Mouse (Mus musculus) midbrain, embryonic 11.5 days (tissue): ENCODE results near the gene Rtn4rl1. TPM values are rescaled to one million over a fixed set of nuclear protein-coding genes. Genes with fewer than 3 reads are reported as not detected.
A peak's percentile ranks its signal among the peaks of the same experiment; 100 is the strongest.

Source experiments
- ATAC-seq: fragments of 200-750 bp; cut with Nextera tagmentation; 2 replicates; pipeline ENCODE4 v1.8.0; 2017; ENCODE audit warnings: moderate TSS enrichment, moderate library complexity; ENCODE audit not compliant: low FRiP score
- DNase-seq: peaks from one replicate; pipeline ENCODE4 v3.0.0; 2015; ENCODE audit warnings: low spot score; ENCODE audit errors: missing footprints
- H3K27ac ChIP-seq: fragments of 300-500 bp; sonication (generic); 2 replicates; pipeline ENCODE4 v1.5.1; 2014; ENCODE audit warnings: low read depth, low read length
- H3K27me3 ChIP-seq: fragments of 300-500 bp; sonication (generic); 2 replicates; pipeline ENCODE4 v1.6.1; 2014; ENCODE audit warnings: mild to moderate bottlenecking, low read length, moderate library complexity, mixed read lengths; ENCODE audit not compliant: control insufficient read depth, insufficient read depth
- H3K36me3 ChIP-seq: fragments of 300-500 bp; sonication (generic); 2 replicates; pipeline ENCODE4 v1.6.1; 2014; ENCODE audit warnings: mild to moderate bottlenecking, low read length, moderate library complexity, mixed read lengths; ENCODE audit not compliant: control insufficient read depth, insufficient read depth
- H3K4me1 ChIP-seq: fragments of 300-500 bp; sonication (generic); 2 replicates; pipeline ENCODE4 v1.6.1; 2014; ENCODE audit warnings: low read length; ENCODE audit not compliant: control insufficient read depth, insufficient read depth
- H3K4me2 ChIP-seq: fragments of 300-500 bp; sonication (generic); 2 replicates; pipeline ENCODE4 v1.6.1; 2014; ENCODE audit warnings: mild to moderate bottlenecking, moderate library complexity
- H3K4me3 ChIP-seq: fragments of 300-500 bp; sonication (generic); 2 replicates; pipeline ENCODE4 v1.5.1; 2014; ENCODE audit warnings: low read depth, low read length
- H3K9ac ChIP-seq: fragments of 300-500 bp; sonication (generic); 2 replicates; pipeline ENCODE4 v1.6.1; 2014; ENCODE audit warnings: low read length
- H3K9me3 ChIP-seq: fragments of 300-500 bp; sonication (generic); 2 replicates; pipeline ENCODE4 v1.6.1; 2016; ENCODE audit warnings: low read length; ENCODE audit not compliant: control insufficient read depth
- WGBS: fragments of 180-500 bp; shearing (Covaris S2); extraction: QIAGEN DNeasy Blood & Tissue Kit; methylation state at CpG from one replicate; pipeline ENCODE4 v1.1.7; 2014; 5-methylcytosine and 5-hydroxymethylcytosine counted together
- polyA plus RNA-seq: library from polyadenylated mRNA; unstranded; fragments of >200 nt; fragmentation: Nextera tagmentation; extraction: Ambion mirVana; gene quantifications from 2 replicates; pipeline ENCODE4 v1.2.1, GENCODE M21; 2014

Rtn4rl1 gene
- polyA plus RNA-seq, 1 experiment from 2014 or later = 4.6 TPM

DNA sequence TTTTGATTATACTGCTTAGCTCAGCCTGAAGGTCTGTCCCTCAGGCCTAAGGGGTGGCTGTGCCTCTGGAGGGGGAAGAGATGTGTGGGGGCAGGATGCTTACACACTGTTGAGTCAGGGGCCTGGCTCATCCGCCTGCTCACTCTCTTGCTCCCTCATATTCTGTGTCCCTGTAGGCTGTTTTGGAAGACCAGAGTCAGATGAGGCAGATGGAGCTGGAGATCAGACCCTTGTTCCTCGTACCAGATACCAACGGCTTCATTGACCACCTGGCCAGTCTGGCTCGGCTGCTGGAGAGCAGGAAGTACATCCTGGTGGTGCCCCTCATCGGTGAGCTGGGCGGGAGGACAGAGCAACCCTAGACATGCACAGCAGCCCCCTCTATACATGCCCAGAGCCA lies 37.6 kb upstream of the Rtn4rl1 start:
- Histone ChIP-seq H3K4me3 (no peak overlapping the region), H3K4me2 (no peak overlapping the region), H3K9me3 (no peaks in the 10 kb centered on the region), H3K27me3 (no peaks in the 10 kb centered on the region), H3K4me1 (no peaks in the 10 kb centered on the region), H3K27ac (no peak overlapping the region), H3K9ac (0 out of 2 replicates have a peak overlapping the region, but pooled peaks have one; percentile 4), H3K36me3 (no peaks in the 10 kb centered on the region; the same call in 1 of the 2 replicates)
- WGBS = 91% methylated on average over 6 of the region's 6 CpGs
- DNase-seq (no peak), ATAC-seq (no peak)

DNA sequence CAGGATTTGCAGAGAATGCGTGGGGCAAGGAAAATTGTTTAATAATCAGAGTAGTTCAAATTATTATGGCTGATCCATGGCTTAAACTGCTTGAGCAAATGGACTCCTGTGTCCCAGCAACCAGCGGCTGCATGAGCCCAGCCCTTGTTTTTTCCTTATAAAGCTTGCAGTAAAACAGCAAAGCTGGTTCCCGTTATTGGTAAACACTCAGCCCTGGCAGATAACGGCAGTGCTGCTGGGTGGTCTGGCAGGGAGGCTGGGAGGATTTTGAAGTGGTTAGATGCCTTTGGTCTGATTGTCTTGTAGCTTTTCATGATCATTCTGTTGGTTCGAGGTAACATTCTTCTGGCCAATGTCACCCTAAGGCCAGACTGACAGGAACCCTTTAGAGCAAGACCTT lies 37.2 kb upstream of the Rtn4rl1 start:
- H3K9ac ChIP-seq = peak overlapping the region; percentile 4; the same call in 1 of the 2 replicates
- no peak for ATAC-seq

DNA sequence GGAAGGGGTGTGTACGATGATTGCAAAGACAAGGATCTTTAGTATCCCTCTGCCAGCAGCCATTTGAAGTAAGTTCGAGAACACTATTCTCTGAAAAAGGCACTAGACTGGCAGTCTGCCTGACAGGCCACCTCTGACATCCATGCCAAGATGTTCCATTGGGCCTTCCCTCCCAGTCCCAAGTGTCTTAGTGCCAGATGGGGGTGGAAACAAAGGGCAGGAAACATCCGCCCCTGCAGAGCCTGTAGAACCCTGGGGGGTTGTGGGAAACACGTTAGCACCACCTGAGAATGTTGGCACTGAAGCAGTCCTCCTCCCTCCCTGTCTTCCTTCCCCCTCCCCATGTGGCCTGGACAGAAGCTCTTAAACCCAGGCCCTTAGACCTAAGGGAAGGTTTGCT lies 36.5 kb upstream of the Rtn4rl1 start:
- no peak for ATAC-seq
- Histone ChIP-seq H3K9me3 (no peaks in the 10 kb centered on the region), H3K4me3 (no peak overlapping the region), H3K4me1 (no peaks in the 10 kb centered on the region), H3K9ac (no peak overlapping the region), H3K27me3 (no peaks in the 10 kb centered on the region), H3K27ac (no peak overlapping the region), H3K4me2 (no peak overlapping the region), H3K36me3 (no peaks in the 10 kb centered on the region; the same call in 1 of the 2 replicates)
- 75% methylated on average over 4 of the region's 4 CpGs for WGBS
- DNase-seq = no peak

More for the DNA sequence above, 37.2 kb upstream of the Rtn4rl1 start:
- Histone ChIP-seq H3K27me3 (no peaks in the 10 kb centered on the region), H3K4me1 (no peaks in the 10 kb centered on the region), H3K36me3 (no peaks in the 10 kb centered on the region; the same call in 1 of the 2 replicates), H3K27ac (no peak overlapping the region), H3K4me3 (no peak overlapping the region), H3K4me2 (no peak overlapping the region), H3K9me3 (no peaks in the 10 kb centered on the region)
- WGBS = 82% methylated on average over 5 of the region's 5 CpGs
- no peak for DNase-seq

DNA sequence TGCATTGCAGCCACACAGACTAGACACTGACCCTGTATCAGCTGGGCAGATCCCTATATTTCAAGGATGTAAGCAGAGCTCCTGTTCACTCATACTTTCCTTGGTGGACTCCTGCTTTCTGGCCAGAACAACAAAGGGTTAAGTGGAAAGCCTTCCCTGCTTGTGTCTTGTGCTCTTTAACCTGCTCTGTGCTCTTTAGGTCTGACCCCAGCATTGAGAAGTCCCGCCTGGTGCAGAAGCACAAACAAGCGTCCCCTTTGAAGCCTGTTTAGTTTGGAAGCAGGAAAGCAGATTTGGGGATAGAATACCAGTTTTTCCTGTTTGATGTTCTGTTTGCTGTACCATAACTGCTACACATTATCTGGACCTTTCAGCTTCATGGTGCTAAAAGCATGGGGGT lies 35.7 kb upstream of the Rtn4rl1 start:
- ATAC-seq = no peak
- Histone ChIP-seq H3K36me3 (no peaks in the 10 kb centered on the region; the same call in 1 of the 2 replicates), H3K27ac (no peak overlapping the region), H3K9ac (no peak overlapping the region), H3K4me2 (no peak overlapping the region), H3K9me3 (no peaks in the 10 kb centered on the region), H3K27me3 (no peaks in the 10 kb centered on the region), H3K4me1 (no peaks in the 10 kb centered on the region), H3K4me3 (no peak overlapping the region)
- DNase-seq = peak; percentile 78
- WGBS = 40% methylated on average over 2 of the region's 2 CpGs

DNA sequence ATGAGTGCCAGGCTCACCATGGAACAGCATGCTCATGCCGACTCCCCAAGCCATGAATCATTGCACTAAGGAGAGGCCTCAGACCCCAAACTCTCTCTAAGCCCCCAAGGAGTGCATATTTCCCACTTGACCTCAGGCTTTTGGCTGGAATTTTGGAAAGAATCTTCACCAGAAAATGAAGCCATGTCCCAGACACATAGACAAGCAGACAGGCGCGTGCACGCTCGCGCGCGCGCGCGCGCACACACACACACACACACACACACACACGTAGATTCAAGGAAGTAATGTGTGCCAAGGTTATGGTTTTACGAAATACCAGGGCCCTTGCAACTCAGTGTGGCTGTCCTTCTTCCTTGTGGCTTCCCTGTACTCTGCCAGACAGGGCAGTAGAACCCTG lies 35.2 kb upstream of the Rtn4rl1 start:
- WGBS = 96% methylated on average over 14 of the region's 14 CpGs
- Histone ChIP-seq H3K4me2 (no peak overlapping the region), H3K27me3 (no peaks in the 10 kb centered on the region), H3K9me3 (no peaks in the 10 kb centered on the region), H3K36me3 (no peaks in the 10 kb centered on the region; the same call in 1 of the 2 replicates), H3K9ac (no peak overlapping the region), H3K4me1 (no peaks in the 10 kb centered on the region), H3K27ac (no peak overlapping the region), H3K4me3 (no peak overlapping the region)
- ATAC-seq (no peak), DNase-seq (peak; percentile 28)

DNA sequence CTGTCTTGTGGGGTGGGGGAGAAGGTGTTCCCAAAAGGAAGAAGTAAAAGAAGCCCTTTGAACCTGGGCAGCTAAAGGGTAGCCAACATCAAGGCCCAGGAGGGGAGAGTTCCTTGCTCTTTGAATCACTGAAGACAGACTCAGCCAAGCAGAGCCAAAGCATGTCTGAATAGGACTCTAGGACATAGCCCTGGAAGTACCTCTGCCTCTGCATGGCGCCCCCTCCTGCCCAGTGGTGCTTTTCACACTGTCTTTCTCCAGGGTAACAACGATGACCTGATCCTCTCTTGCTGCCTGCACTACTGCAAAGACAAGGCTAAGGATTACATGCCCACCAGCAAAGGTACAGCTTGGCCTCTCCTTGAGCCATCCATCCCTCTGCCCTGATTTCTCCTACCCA lies 34.0 kb upstream of the Rtn4rl1 start:
- no peak for ATAC-seq
- Histone ChIP-seq H3K4me1 (no peaks in the 10 kb centered on the region), H3K9me3 (no peaks in the 10 kb centered on the region), H3K9ac (no peak overlapping the region), H3K27me3 (peaks cover 10% of the 10 kb centered on the region), H3K4me2 (no peak overlapping the region), H3K27ac (no peak overlapping the region), H3K36me3 (no peaks in the 10 kb centered on the region; the same call in 1 of the 2 replicates), H3K4me3 (no peak overlapping the region)
- 58% methylated on average over 2 of the region's 2 CpGs for WGBS
- peak; percentile 80 for DNase-seq

DNA sequence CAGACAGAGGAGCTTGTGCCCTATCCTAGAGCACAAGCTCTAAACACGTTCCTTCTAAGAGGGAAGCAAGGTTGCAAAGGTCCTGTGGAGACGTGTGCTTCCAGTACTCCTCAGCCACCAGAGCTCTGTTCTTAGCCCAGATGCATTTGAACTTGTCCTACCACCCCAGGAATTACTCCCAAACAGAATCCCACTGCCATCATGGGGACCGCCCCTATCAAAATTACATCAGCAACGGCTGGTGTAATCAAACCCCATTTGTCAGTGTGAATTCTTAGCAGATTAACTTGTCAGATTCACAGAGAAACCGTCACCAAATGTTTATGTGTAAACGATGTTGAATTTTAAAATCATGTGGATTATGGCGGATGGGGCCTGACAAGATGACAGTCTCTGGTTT lies 32.6 kb upstream of the Rtn4rl1 start:
- H3K27ac ChIP-seq = no peak overlapping the region
- no peak for ATAC-seq
- H3K4me2 ChIP-seq = no peak overlapping the region
- no peaks in the 10 kb centered on the region for H3K9me3 ChIP-seq
- H3K4me3 ChIP-seq = no peak overlapping the region
- H3K27me3 ChIP-seq = peaks cover 24% of the 10 kb centered on the region
- WGBS = 83% methylated on average over 7 of the region's 7 CpGs
- peak; percentile 73 for DNase-seq
- peaks cover 2% of the 10 kb centered on the region; the same call in 1 of the 2 replicates for H3K4me1 ChIP-seq
- no peaks in the 10 kb centered on the region; the same call in 1 of the 2 replicates for H3K36me3 ChIP-seq
- H3K9ac ChIP-seq = no peak overlapping the region

DNA sequence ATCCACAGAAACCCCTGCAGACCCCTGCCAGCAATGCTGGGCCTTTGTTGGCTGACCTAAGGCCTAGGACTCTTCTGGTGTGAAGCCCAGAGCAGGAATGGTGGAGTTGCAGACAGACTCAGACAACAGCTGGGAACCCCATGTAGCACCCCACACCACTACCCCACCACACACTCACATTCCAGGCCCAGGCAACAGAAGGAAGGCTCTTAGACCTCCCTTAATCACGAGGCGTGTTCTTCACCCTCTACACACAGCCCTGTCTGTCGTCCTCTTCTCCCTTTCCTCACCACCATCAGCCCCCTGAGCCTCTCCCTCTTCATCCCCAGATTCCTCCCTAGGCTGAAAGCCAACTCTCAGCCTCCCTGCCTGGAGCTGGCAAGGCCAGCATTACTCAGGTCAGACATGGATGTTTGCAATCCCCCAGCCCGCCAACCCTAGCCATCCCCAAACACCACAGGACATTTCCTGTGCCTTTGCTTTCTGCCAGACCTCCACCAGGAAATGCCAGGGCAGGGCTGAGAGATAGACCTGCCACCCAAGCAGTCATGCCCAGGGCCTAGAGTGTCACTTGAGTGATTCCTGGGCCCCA lies 32.1 kb upstream of the Rtn4rl1 start:
- ATAC-seq (no peak), DNase-seq (peak; percentile 82)
- Histone ChIP-seq H3K27ac (no peak overlapping the region), H3K9ac (no peak overlapping the region), H3K4me3 (no peak overlapping the region), H3K9me3 (no peaks in the 10 kb centered on the region), H3K36me3 (no peaks in the 10 kb centered on the region; the same call in 1 of the 2 replicates), H3K27me3 (peaks cover 30% of the 10 kb centered on the region), H3K4me1 (peaks cover 2% of the 10 kb centered on the region; the same call in 1 of the 2 replicates), H3K4me2 (no peak overlapping the region)
- WGBS = 74% methylated on average over 4 of the region's 4 CpGs

DNA sequence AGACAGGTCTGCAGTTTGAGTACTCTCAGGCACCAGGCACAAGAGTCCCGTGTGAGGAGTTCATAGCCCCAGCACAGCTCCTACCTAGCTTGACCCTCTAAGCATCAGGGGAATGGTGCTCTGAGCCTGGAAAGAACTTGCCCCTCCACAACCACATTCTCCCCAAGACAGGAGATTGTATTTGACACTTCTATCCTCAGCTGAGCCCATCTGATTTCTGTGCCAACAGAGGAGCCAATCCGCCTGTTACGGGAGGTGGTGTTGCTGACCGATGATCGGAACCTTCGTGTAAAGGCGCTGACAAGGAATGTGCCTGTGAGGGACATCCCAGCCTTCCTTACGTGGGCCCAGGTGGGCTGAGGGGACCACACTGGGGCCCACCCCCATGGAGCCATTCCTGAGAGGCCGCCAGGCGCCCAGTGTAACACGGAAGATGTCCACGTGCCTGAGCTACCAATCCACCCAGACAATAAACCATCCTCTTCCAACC lies 30.9 kb upstream of the Rtn4rl1 start:
- peaks cover 41% of the 10 kb centered on the region for H3K27me3 ChIP-seq
- H3K36me3 ChIP-seq = no peaks in the 10 kb centered on the region; the same call in 1 of the 2 replicates
- no peaks in the 10 kb centered on the region for H3K9me3 ChIP-seq
- no peak overlapping the region for H3K27ac ChIP-seq
- 92% methylated on average over 12 of the region's 12 CpGs for WGBS
- ATAC-seq (no peak), DNase-seq (peak; percentile 78)
- H3K4me3 ChIP-seq = no peak overlapping the region
- H3K9ac ChIP-seq = no peak overlapping the region
- H3K4me2 ChIP-seq = no peak overlapping the region
- peaks cover 9% of the 10 kb centered on the region for H3K4me1 ChIP-seq
